ENCODE assay signal across 9 mouse cellular contexts in genomic region chr3:52140162-52140561, GRCm38 (mm10). TPM values are rescaled to one million over a fixed set of nuclear protein-coding genes. Genes with fewer than 3 reads are reported as not detected.
A peak's percentile ranks its signal among the peaks of the same experiment; 100 is the strongest.
DNase-seq lines count a peak whose midpoint lies in the region; ATAC-seq and TF ChIP-seq lines count a peak whose summit lies in the region.
"Had no signal": no experiment of that assay in that cellular context is flagged by ENCODE, and none has a peak within 500 bp of the region (broad histone marks: within the 10 kb centered on the region; RNA-seq: fewer than 3 reads in every experiment).

No protein-coding gene starts in this region.

- H3K9ac ChIP-seq in forebrain, embryonic 13.5 days = no peak overlapping the region
- H3K9ac ChIP-seq: embryonic facial prominence, embryonic 12.5 days had no signal

- H3K4me1 ChIP-seq in forebrain, embryonic 13.5 days = no peaks in the 10 kb centered on the region; the same call in 1 of the 2 replicates
- 0 out of 2 replicates have a peak, but pooled peaks cover 3% of the 10 kb centered on the region for H3K4me1 ChIP-seq in forebrain, embryonic 10.5 days
- H3K4me1 ChIP-seq: embryonic facial prominence, embryonic 12.5 days had no signal

- no peak for TF ChIP-seq CTCF in gastrocnemius, adult 2 months (IDR thresholded peaks at IDR 0.05)

- no peaks in the 10 kb centered on the region for H3K36me3 ChIP-seq in forebrain, embryonic 13.5 days (ENCODE audit: poor library complexity, severe bottlenecking)
- H3K36me3 ChIP-seq in forebrain, embryonic 10.5 days (replicated peaks) = no peaks in the 10 kb centered on the region
- H3K36me3 ChIP-seq: embryonic facial prominence, embryonic 12.5 days had no signal

- H3K9me3 ChIP-seq in forebrain, embryonic 13.5 days (replicated peaks) = no peaks in the 10 kb centered on the region
- H3K9me3 ChIP-seq in forebrain, embryonic 10.5 days = no peaks in the 10 kb centered on the region
- H3K9me3 ChIP-seq: embryonic facial prominence, embryonic 12.5 days had no signal

- H3K4me3 ChIP-seq in forebrain, embryonic 13.5 days = no peak overlapping the region
- no peak overlapping the region for H3K4me3 ChIP-seq in forebrain, embryonic 10.5 days
- H3K4me3 ChIP-seq in gastrocnemius, adult 2 months = no peak overlapping the region
- H3K4me3 ChIP-seq: embryonic facial prominence, embryonic 12.5 days had no signal

- no peak for DNase-seq in forebrain, embryonic 10.5 days (ENCODE audit: extremely low spot score, low spot score)
- peak; percentile 90 for DNase-seq in NIH3T3 (ENCODE audit: low read depth)
- DNase-seq in fat pad, adult 2 months (ENCODE audit: extremely low read depth, low read depth, low spot score) = peak; percentile 80
- DNase-seq in layer of hippocampus, postnatal 10 days (ENCODE audit: low spot score in 2 of 2) = peak; percentile 28 to 47
- no peak for DNase-seq in gastrocnemius, adult 2 months
- DNase-seq in embryo, embryonic 10.5 days (ENCODE audit: low spot score) = no peak

- no peak overlapping the region for H3K4me2 ChIP-seq in forebrain, embryonic 13.5 days
- H3K4me2 ChIP-seq: embryonic facial prominence, embryonic 12.5 days had no signal

- H3K27ac ChIP-seq in forebrain, embryonic 13.5 days = no peak overlapping the region
- no peak overlapping the region for H3K27ac ChIP-seq in forebrain, embryonic 10.5 days
- H3K27ac ChIP-seq in gastrocnemius, adult 2 months = no peak overlapping the region
- H3K27ac ChIP-seq: embryonic facial prominence, embryonic 12.5 days had no signal

- no peaks in the 10 kb centered on the region for H3K27me3 ChIP-seq in forebrain, embryonic 13.5 days
- no peaks in the 10 kb centered on the region for H3K27me3 ChIP-seq in forebrain, embryonic 10.5 days (ENCODE audit: poor library complexity, severe bottlenecking)
- H3K27me3 ChIP-seq: embryonic facial prominence, embryonic 12.5 days had no signal

- WGBS in forebrain, embryonic 13.5 days = 72% methylated on average over 16 of the region's 16 CpGs
- 89% methylated on average over 16 of the region's 16 CpGs for WGBS in forebrain, embryonic 10.5 days

- intact Hi-C loops in gastrocnemius, adult 2 months (cut with DNase I) = no loop called here

- peak; percentile 69; the same call in 1 of the 2 replicates for ATAC-seq in forebrain, embryonic 13.5 days
- ATAC-seq in megakaryocyte, adult 5-6 weeks (ENCODE audit: poor library complexity, severe bottlenecking) = peak; percentile 10; the same call in 1 of the 2 replicates

RNA-seq across cellular contexts. Expression of gene Maml3, which starts 35.3 kb away (rescaled TPM):
- 5.4 and 6.5 TPM in 2 replicates for polyA plus RNA-seq in forebrain, embryonic 13.5 days (2015; fragmentation: Nextera tagmentation; extraction: Ambion mirVana)
- polyA plus RNA-seq in forebrain, embryonic 10.5 days (2016; fragmentation: Nextera tagmentation; extraction: Ambion mirVana) = 5.6 TPM in 2 replicates
- total RNA-seq in layer of hippocampus, postnatal 10 days (2021) = 1 to 10 TPM; 6.5 to 7.2 TPM
- 3.1 and 4.9 TPM in 2 replicates for total RNA-seq in megakaryocyte, adult 5-6 weeks (2015)
- total RNA-seq in megakaryocyte, adult 5-6 weeks (2017) = 4.3 and 4.6 TPM in 2 replicates
- 1 to 10 TPM; 2.0 to 2.5 TPM for total RNA-seq in gastrocnemius, adult 2 months (2021)

Comparison
In these comparisons a context has a peak if more than half of its experiments do, and no peak if none do; other contexts are left out.
1. DNase-seq: peak in NIH3T3 (single experiment), fat pad, adult 2 months (single experiment) and layer of hippocampus, postnatal 10 days (2 of 2); none in forebrain, embryonic 10.5 days (single experiment), gastrocnemius, adult 2 months (single experiment) and embryo, embryonic 10.5 days (single experiment).